ENCODE assay signal across 26 mouse cellular contexts in the genomic region with DNA sequence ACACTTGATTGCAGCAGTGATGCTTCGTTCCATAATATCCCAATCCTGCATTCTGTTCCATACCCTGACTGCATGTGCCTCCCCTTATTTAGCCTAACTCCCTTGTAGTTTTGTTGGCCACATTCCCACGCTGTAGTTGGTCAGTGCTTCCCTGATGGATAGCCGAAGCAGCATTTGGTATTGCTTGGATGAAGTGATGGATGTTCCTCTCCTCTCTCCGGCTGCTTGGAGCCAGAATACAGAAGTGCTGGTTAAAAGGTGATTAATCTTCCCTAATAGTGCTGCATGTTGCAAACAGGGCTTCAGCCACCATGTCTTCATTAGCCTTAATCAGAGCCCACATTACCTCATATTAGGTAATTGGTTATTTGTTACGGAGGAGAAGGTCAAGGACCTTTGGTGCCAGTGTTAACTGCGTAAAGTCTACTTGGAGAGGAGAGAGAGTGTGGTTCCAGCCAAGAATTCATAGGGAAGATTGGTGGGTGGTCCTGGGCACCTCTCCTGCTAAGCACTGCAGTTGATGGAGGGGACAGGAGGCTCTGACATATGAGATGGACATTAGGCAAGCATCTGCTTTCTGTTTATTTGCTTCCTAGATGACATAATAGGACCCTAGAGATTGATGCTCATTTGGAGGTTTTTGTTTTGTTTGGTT.
A peak's percentile ranks its signal among the peaks of the same experiment; 100 is the strongest.
DNase-seq lines count a peak whose midpoint lies in the region; ATAC-seq lines count a peak whose summit lies in the region.
"Had no signal": no experiment of that assay in that cellular context is flagged by ENCODE, and none has a peak within 500 bp of the region (broad histone marks: within the 10 kb centered on the region; RNA-seq: fewer than 3 reads in every experiment).

No protein-coding gene starts in this region.

- H3K9me3 ChIP-seq in neural tube, embryonic 11.5 days (ENCODE audit: control insufficient read depth, low read length): no peaks in the 10 kb centered on the region
- H3K9me3 ChIP-seq in neural tube, embryonic 15.5 days (replicated peaks): no peaks in the 10 kb centered on the region
- no peaks in the 10 kb centered on the region for H3K9me3 ChIP-seq in hindbrain, embryonic 15.5 days
- H3K9me3 ChIP-seq: heart, embryonic 15.5 days; limb, embryonic 12.5 days; liver, embryonic 15.5 days; midbrain, embryonic 12.5 days had no signal

- no peak overlapping the region for H3K9ac ChIP-seq in neural tube, embryonic 11.5 days (ENCODE audit: low read length)
- H3K9ac ChIP-seq in neural tube, embryonic 15.5 days (replicated peaks): no peak overlapping the region
- no peak overlapping the region for H3K9ac ChIP-seq in hindbrain, embryonic 15.5 days
- H3K9ac ChIP-seq: forebrain, postnatal 0 days; heart, embryonic 15.5 days; limb, embryonic 12.5 days; liver, embryonic 15.5 days; lung, embryonic 14.5 days; midbrain, embryonic 12.5 days had no signal

- ATAC-seq in neural tube, embryonic 11.5 days (ENCODE audit: insufficient read depth, low FRiP score, low TSS enrichment): no peak
- no peak for ATAC-seq in neural tube, embryonic 15.5 days (ENCODE audit: low FRiP score)
- ATAC-seq in hindbrain, embryonic 15.5 days (ENCODE audit: low FRiP score, low read depth): peak; percentile 56; the same call in 1 of the 2 replicates
- ATAC-seq in CD4-positive, CD25-positive, alpha-beta regulatory T cell, adult 4 months: no peak
- ATAC-seq: activated CD4-positive, CD25-positive, alpha-beta regulatory T cell, adult 4 months; forebrain, postnatal 0 days had no signal

- DNase-seq in neural tube, embryonic 11.5 days (ENCODE audit: low spot score): peak; percentile 16
- peak; percentile 19 for DNase-seq in embryo, embryonic 9.5 days (ENCODE audit: extremely low spot score)
- DNase-seq in spleen, adult 18-20 months: no peak
- DNase-seq: adrenal gland, adult 8-10 months; B cell, adult 2 months; cerebellum, adult 8-10 months; cerebellum, postnatal 25 days; forebrain, postnatal 0 days; gastrocnemius, postnatal 10 days; kidney, adult 11 months; kidney, postnatal 14 days; layer of hippocampus, adult 9-11 months; lung, embryonic 14.5 days; lung, postnatal 14 days; right cerebral cortex, postnatal 4 days; thymus, adult 2 months had no signal

- no peak overlapping the region for H3K4me3 ChIP-seq in neural tube, embryonic 11.5 days (ENCODE audit: low read depth, low read length)
- H3K4me3 ChIP-seq in neural tube, embryonic 15.5 days (replicated peaks): no peak overlapping the region
- H3K4me3 ChIP-seq in hindbrain, embryonic 15.5 days: no peak overlapping the region
- H3K4me3 ChIP-seq: erythroblast, embryonic 14.5 days; heart, embryonic 15.5 days; limb, embryonic 12.5 days; liver, embryonic 15.5 days; midbrain, embryonic 12.5 days had no signal

- H3K4me1 ChIP-seq in neural tube, embryonic 11.5 days (ENCODE audit: control insufficient read depth, insufficient read depth, low read length): no peaks in the 10 kb centered on the region
- H3K4me1 ChIP-seq in neural tube, embryonic 15.5 days: no peaks in the 10 kb centered on the region
- peaks cover 11% of the 10 kb centered on the region; the same call in 1 of the 2 replicates for H3K4me1 ChIP-seq in hindbrain, embryonic 15.5 days (replicated peaks)
- H3K4me1 ChIP-seq: heart, embryonic 15.5 days; limb, embryonic 12.5 days; liver, embryonic 15.5 days had no signal

- no peak overlapping the region for H3K27ac ChIP-seq in neural tube, embryonic 11.5 days (ENCODE audit: low read depth, low read length)
- no peak overlapping the region for H3K27ac ChIP-seq in neural tube, embryonic 15.5 days (replicated peaks)
- H3K27ac ChIP-seq in hindbrain, embryonic 15.5 days (replicated peaks): no peak overlapping the region
- H3K27ac ChIP-seq: heart, embryonic 15.5 days; limb, embryonic 12.5 days; liver, embryonic 15.5 days; midbrain, embryonic 12.5 days had no signal

- no peaks in the 10 kb centered on the region for H3K27me3 ChIP-seq in neural tube, embryonic 11.5 days (ENCODE audit: control insufficient read depth, insufficient read depth, low read length)
- H3K27me3 ChIP-seq in neural tube, embryonic 15.5 days (replicated peaks): no peaks in the 10 kb centered on the region
- no peaks in the 10 kb centered on the region for H3K27me3 ChIP-seq in hindbrain, embryonic 15.5 days
- H3K27me3 ChIP-seq: CH12.LX; heart, embryonic 15.5 days; liver, embryonic 15.5 days; midbrain, embryonic 12.5 days had no signal

- H3K4me2 ChIP-seq in neural tube, embryonic 11.5 days (ENCODE audit: low read depth): no peak overlapping the region
- H3K4me2 ChIP-seq in neural tube, embryonic 15.5 days: no peak overlapping the region
- no peak overlapping the region for H3K4me2 ChIP-seq in hindbrain, embryonic 15.5 days
- H3K4me2 ChIP-seq: heart, embryonic 15.5 days; limb, embryonic 12.5 days; liver, embryonic 15.5 days; lung, embryonic 14.5 days; midbrain, embryonic 12.5 days had no signal

- WGBS in neural tube, embryonic 11.5 days: 68% methylated on average over 6 of the region's 6 CpGs
- 66% methylated on average over 6 of the region's 6 CpGs for WGBS in neural tube, embryonic 15.5 days
- WGBS in hindbrain, embryonic 15.5 days: 47% methylated on average over 6 of the region's 6 CpGs

- no peaks in the 10 kb centered on the region for H3K36me3 ChIP-seq in neural tube, embryonic 11.5 days (ENCODE audit: control insufficient read depth, insufficient read depth, low read length)
- no peaks in the 10 kb centered on the region for H3K36me3 ChIP-seq in neural tube, embryonic 15.5 days
- no peaks in the 10 kb centered on the region for H3K36me3 ChIP-seq in hindbrain, embryonic 15.5 days
- H3K36me3 ChIP-seq: heart, embryonic 15.5 days; limb, embryonic 12.5 days; liver, embryonic 15.5 days; midbrain, embryonic 12.5 days had no signal

Comparison
In these comparisons a context has a peak if more than half of its experiments do, and no peak if none do; other contexts are left out.
1. DNase-seq: peak in neural tube, embryonic 11.5 days (single experiment) and embryo, embryonic 9.5 days (single experiment); none in spleen, adult 18-20 months (0 of 2).